Mouse (Mus musculus) stomach, embryonic 16.5 days (tissue): ENCODE results near the gene Pdgfa. TPM values are rescaled to one million over a fixed set of nuclear protein-coding genes. Genes with fewer than 3 reads are reported as not detected.
A peak's percentile ranks its signal among the peaks of the same experiment; 100 is the strongest.

Source experiments
- ATAC-seq: fragments of 200-750 bp; cut with Nextera tagmentation; 2 replicates; pipeline ENCODE4 v1.8.0; 2017; ENCODE audit warnings: moderate number of reproducible peaks, moderate TSS enrichment; ENCODE audit not compliant: insufficient read depth, low FRiP score
- H3K27ac ChIP-seq: fragments of 300-500 bp; sonication (generic); 2 replicates; pipeline ENCODE4 v1.5.1; 2014; ENCODE audit warnings: low read length
- H3K27me3 ChIP-seq: fragments of 300-500 bp; sonication (generic); 2 replicates; pipeline ENCODE4 v1.6.1; 2014; ENCODE audit warnings: low read length, control low read depth, mixed read lengths; ENCODE audit not compliant: control insufficient read depth, insufficient read depth
- H3K36me3 ChIP-seq: fragments of 300-500 bp; sonication (generic); 2 replicates; pipeline ENCODE4 v1.6.1; 2014; ENCODE audit warnings: low read length; ENCODE audit not compliant: control insufficient read depth, insufficient read depth
- H3K4me1 ChIP-seq: fragments of 300-500 bp; sonication (generic); 2 replicates; pipeline ENCODE4 v1.6.1; 2014; ENCODE audit warnings: low read length, control low read depth, mixed read lengths; ENCODE audit not compliant: control insufficient read depth, insufficient read depth
- H3K4me2 ChIP-seq: fragments of 300-500 bp; sonication (generic); 2 replicates; pipeline ENCODE4 v1.6.1; 2014; ENCODE audit warnings: low read depth, low read length, mixed read lengths
- H3K4me3 ChIP-seq: fragments of 300-500 bp; sonication (generic); replicated peaks from 2 replicates; pipeline ENCODE4 v1.5.1; 2014; ENCODE audit warnings: mild to moderate bottlenecking, low read length
- H3K9ac ChIP-seq: fragments of 300-500 bp; sonication (generic); 2 replicates; pipeline ENCODE4 v1.6.1; 2014; ENCODE audit warnings: low read length
- H3K9me3 ChIP-seq: fragments of 300-500 bp; sonication (generic); replicated peaks from 2 replicates; pipeline ENCODE4 v1.6.1; 2016; ENCODE audit warnings: low read length, control low read depth; ENCODE audit not compliant: control insufficient read depth
- WGBS: fragments of 180-500 bp; shearing (Covaris S2); extraction: QIAGEN DNeasy Blood & Tissue Kit; methylation state at CpG from one replicate; pipeline ENCODE4 v1.1.7; 2014; 5-methylcytosine and 5-hydroxymethylcytosine counted together
- polyA plus RNA-seq: library from polyadenylated mRNA; unstranded; fragments of >200 nt; fragmentation: Nextera tagmentation; extraction: Ambion mirVana; gene quantifications from 2 replicates; pipeline ENCODE4 v1.2.1, GENCODE M21; 2015

The Pdgfa gene
- polyA plus RNA-seq, 1 experiment from 2014 or later = 48.5 TPM

DNA sequence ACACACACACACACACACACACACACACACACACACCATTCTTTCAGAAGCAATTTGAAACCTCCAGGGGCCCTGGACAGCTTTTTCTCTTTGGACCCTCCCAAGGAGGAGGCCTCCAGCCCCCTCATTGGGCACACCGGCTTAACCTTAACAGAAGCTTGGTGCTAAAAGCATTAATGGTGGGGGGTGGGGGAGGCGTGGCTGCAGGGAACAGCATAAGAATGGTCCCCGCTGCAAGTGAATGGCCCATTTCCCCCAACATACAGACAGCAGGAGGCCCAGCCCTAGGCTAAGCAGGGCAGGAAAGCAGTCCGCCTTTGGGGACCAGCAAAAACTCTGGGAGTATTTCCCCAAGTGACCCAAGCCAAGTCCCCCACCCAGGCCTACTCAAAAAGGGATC is 5.4 kb downstream of the Pdgfa start:
- Histone ChIP-seq H3K27me3 (peaks cover 4% of the 10 kb centered on the region; the same call in 1 of the 2 replicates), H3K4me1 (peaks cover 43% of the 10 kb centered on the region), H3K9me3 (no peaks in the 10 kb centered on the region), H3K9ac (peak overlapping the region; percentile 95; the same call in 1 of the 2 replicates), H3K27ac (no peak overlapping the region), H3K4me3 (no peak overlapping the region), H3K4me2 (peak overlapping the region; percentile 93; the same call in 1 of the 2 replicates), H3K36me3 (peaks cover 8% of the 10 kb centered on the region; the same call in 1 of the 2 replicates)
- WGBS = 63% methylated on average over 4 of the region's 4 CpGs
- ATAC-seq = no peak

DNA sequence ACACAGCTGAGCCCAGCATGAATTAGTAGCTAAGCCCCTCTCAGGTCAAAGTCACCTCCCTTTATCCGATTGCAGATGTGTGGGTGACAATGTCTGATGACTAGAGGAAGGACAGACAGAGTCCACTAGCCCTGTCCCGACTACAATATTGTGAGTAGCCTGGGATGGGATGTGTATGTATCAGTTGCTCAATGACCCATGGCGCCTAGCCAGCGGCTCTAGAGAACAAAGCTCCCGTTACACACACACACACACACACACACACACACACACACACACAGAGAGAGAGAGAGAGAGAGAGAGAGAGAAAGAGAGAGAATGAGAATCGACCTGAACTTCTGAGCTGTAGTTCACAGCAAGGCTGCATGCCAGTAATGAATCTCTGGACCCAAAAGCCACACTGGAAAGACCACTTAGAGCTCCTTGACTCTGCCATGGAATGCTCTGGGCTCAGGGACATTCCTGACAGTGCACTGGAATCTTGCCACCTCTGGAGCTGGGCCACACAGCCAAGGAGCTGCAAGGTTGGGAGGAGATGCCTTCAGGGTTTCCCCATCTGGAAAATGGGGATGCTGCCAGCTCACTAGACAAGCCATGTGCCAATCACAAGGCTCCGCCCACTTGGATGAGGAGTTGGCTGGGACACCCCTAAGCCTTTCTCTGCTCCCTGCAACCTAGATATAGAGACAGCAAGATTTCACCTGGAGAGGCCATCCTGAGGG is 6.3 kb downstream of the Pdgfa start:
- Histone ChIP-seq H3K4me3 (no peak overlapping the region), H3K4me2 (no peak overlapping the region), H3K27ac (no peak overlapping the region), H3K4me1 (peaks cover 36% of the 10 kb centered on the region), H3K36me3 (peaks cover 8% of the 10 kb centered on the region; the same call in 1 of the 2 replicates), H3K9me3 (no peaks in the 10 kb centered on the region), H3K9ac (no peak overlapping the region), H3K27me3 (no peaks in the 10 kb centered on the region)
- 69% methylated on average over 7 of the region's 7 CpGs for WGBS
- ATAC-seq = no peak

- no peak overlapping the region for H3K4me3 ChIP-seq
- no peaks in the 10 kb centered on the region for H3K27me3 ChIP-seq
- ATAC-seq = no peak
- H3K4me2 ChIP-seq = no peak overlapping the region
- H3K9ac ChIP-seq = no peak overlapping the region
- no peak overlapping the region for H3K27ac ChIP-seq
- H3K4me1 ChIP-seq = peaks cover 36% of the 10 kb centered on the region
- 81% methylated on average over 6 of the region's 6 CpGs for WGBS
- H3K9me3 ChIP-seq = no peaks in the 10 kb centered on the region
- H3K36me3 ChIP-seq = peaks cover 8% of the 10 kb centered on the region; the same call in 1 of the 2 replicates
Observed at GRCm38 (mm10) chr5:138989567-138989966, 7.6 kb downstream of the Pdgfa start.

GRCm38 (mm10) chr5:138988764-138989163 is 8.4 kb downstream of the Pdgfa start:
- H3K27me3 ChIP-seq = no peaks in the 10 kb centered on the region
- H3K4me1 ChIP-seq = peaks cover 36% of the 10 kb centered on the region
- H3K4me3 ChIP-seq = no peak overlapping the region
- WGBS = 32% methylated on average over 9 of the region's 9 CpGs
- H3K9me3 ChIP-seq = no peaks in the 10 kb centered on the region
- peak; percentile 65; the same call in 1 of the 2 replicates for ATAC-seq
- no peak overlapping the region for H3K4me2 ChIP-seq
- peaks cover 8% of the 10 kb centered on the region; the same call in 1 of the 2 replicates for H3K36me3 ChIP-seq
- peak overlapping the region; percentile 79 for H3K27ac ChIP-seq
- H3K9ac ChIP-seq = peak overlapping the region; percentile 48

DNA sequence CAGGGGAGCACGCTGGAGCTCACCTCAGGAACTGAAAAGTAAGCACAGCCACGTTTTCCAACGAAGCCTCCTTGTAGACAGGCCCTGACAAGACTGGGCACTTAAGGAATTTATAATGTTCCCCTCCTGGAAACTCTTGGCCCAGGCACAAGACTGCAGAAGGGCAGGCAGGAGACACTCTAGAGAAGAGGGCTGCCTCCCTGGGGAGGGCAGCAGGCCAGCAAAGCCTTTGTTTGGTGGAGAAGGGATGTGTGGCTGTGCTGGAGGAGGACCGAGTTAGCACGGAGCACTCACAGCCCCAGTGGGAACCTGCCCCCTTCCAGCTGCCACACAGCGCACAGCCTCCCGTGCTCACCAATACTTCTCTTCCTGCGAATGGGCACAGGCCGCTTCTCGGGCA is 9.2 kb downstream of the Pdgfa start:
- peaks cover 8% of the 10 kb centered on the region; the same call in 1 of the 2 replicates for H3K36me3 ChIP-seq
- WGBS = 67% methylated on average over 10 of the region's 10 CpGs
- peak overlapping the region; percentile 79 for H3K27ac ChIP-seq
- H3K9me3 ChIP-seq = no peaks in the 10 kb centered on the region
- H3K9ac ChIP-seq = peak overlapping the region; percentile 48
- no peak overlapping the region for H3K4me3 ChIP-seq
- H3K4me2 ChIP-seq = no peak overlapping the region
- H3K4me1 ChIP-seq = peaks cover 29% of the 10 kb centered on the region
- H3K27me3 ChIP-seq = no peaks in the 10 kb centered on the region
- ATAC-seq = peak; percentile 35; the same call in 1 of the 2 replicates

GRCm38 (mm10) chr5:138981921-138982320 is 15.2 kb downstream of the Pdgfa start:
- Histone ChIP-seq H3K9me3 (no peaks in the 10 kb centered on the region), H3K4me3 (no peak overlapping the region), H3K9ac (no peak overlapping the region), H3K36me3 (peaks cover 2% of the 10 kb centered on the region; the same call in 1 of the 2 replicates), H3K4me2 (no peak overlapping the region), H3K27ac (no peak overlapping the region), H3K4me1 (peaks cover 4% of the 10 kb centered on the region; the same call in 1 of the 2 replicates), H3K27me3 (no peaks in the 10 kb centered on the region)
- ATAC-seq = no peak
- 70% methylated on average over 9 of the region's 9 CpGs for WGBS

- Histone ChIP-seq H3K27ac (no peak overlapping the region), H3K9ac (no peak overlapping the region), H3K27me3 (no peaks in the 10 kb centered on the region), H3K4me1 (peaks cover 4% of the 10 kb centered on the region; the same call in 1 of the 2 replicates), H3K36me3 (no peaks in the 10 kb centered on the region), H3K4me3 (no peak overlapping the region), H3K4me2 (no peak overlapping the region), H3K9me3 (no peaks in the 10 kb centered on the region)
- 71% methylated on average over 9 of the region's 9 CpGs for WGBS
- ATAC-seq = peak; percentile 39; the same call in 1 of the 2 replicates
Observed at GRCm38 (mm10) chr5:138980608-138981007, 16.6 kb downstream of the Pdgfa start.

DNA sequence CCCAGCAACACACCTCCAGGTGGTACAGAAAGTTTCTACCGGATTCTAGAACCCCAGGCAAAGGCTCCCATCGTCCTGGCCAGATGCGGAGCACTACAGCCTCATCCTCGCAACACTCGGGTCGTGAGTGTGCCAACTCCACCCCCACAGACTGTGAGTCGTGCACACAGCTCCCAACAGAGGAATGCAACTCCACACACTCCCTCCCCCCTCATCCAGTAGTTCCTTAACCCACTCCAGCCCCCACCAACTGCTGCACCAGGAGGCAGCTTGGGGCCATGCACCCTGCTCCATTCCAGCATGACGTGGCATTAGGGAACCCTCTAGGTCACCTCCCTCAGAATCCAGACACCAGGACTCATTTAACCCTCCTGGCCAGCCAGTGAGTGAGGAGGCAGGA is 17.3 kb downstream of the Pdgfa start:
- Histone ChIP-seq H3K4me3 (no peak overlapping the region), H3K36me3 (no peaks in the 10 kb centered on the region), H3K4me2 (no peak overlapping the region), H3K4me1 (peaks cover 4% of the 10 kb centered on the region; the same call in 1 of the 2 replicates), H3K27me3 (no peaks in the 10 kb centered on the region), H3K9ac (0 out of 2 replicates have a peak overlapping the region, but pooled peaks have one; percentile 9), H3K9me3 (no peaks in the 10 kb centered on the region), H3K27ac (no peak overlapping the region)
- WGBS = 54% methylated on average over 8 of the region's 8 CpGs
- ATAC-seq = no peak

- no peak overlapping the region for H3K9ac ChIP-seq
- no peak overlapping the region for H3K27ac ChIP-seq
Observed at GRCm38 (mm10) chr5:138977759-138978158, 19.4 kb downstream of the Pdgfa start.

More at GRCm38 (mm10) chr5:138977759-138978158, 19.4 kb downstream of the Pdgfa start:
- 61% methylated on average over 3 of the region's 3 CpGs for WGBS
- Histone ChIP-seq H3K4me1 (peaks cover 4% of the 10 kb centered on the region; the same call in 1 of the 2 replicates), H3K9me3 (no peaks in the 10 kb centered on the region), H3K36me3 (no peaks in the 10 kb centered on the region), H3K4me2 (no peak overlapping the region), H3K27me3 (no peaks in the 10 kb centered on the region), H3K4me3 (no peak overlapping the region)
- ATAC-seq = no peak
